Mouse (Mus musculus): ENCODE results near the gene Tns1. TPM values are rescaled to one million over a fixed set of nuclear protein-coding genes. Genes with fewer than 3 reads are reported as not detected.
A peak's percentile ranks its signal among the peaks of the same experiment; 100 is the strongest.
"Not testable (repeated sequence)": the region's sequence is repeated elsewhere in the genome, so short reads cannot be mapped to it uniquely, and the experiment has no call there.

The Tns1 gene
- polyA plus RNA-seq, 1 experiment from 2014 or later: 15.9 TPM

GRCm38 (mm10) chr1:73905111-73905810 lies 219.0 kb downstream of the Tns1 start:
- Histone ChIP-seq H3K4me3 (no peak overlapping the region), H3K27me3 (ENCODE audit: poor library complexity, severe bottlenecking) (no peaks in the 10 kb centered on the region), H3K9me3 (no peaks in the 10 kb centered on the region), H3K36me3 (replicated peaks) (no peaks in the 10 kb centered on the region), H3K27ac (no peak overlapping the region), H3K4me1 (peaks cover 11% of the 10 kb centered on the region)
- WGBS: 74% methylated on average over 10 of the region's 10 CpGs
- DNase-seq (ENCODE audit: extremely low spot score, low spot score): no peak

- 86% methylated on average over 8 of the region's 8 CpGs for WGBS
- Histone ChIP-seq H3K4me1 (peaks cover 11% of the 10 kb centered on the region), H3K27me3 (ENCODE audit: poor library complexity, severe bottlenecking) (no peaks in the 10 kb centered on the region), H3K4me3 (no peak overlapping the region), H3K27ac (no peak overlapping the region), H3K36me3 (replicated peaks) (no peaks in the 10 kb centered on the region), H3K9me3 (no peaks in the 10 kb centered on the region)
- DNase-seq (ENCODE audit: extremely low spot score, low spot score): no peak
Measured at GRCm38 (mm10) chr1:73904641-73905040, 219.6 kb downstream of the Tns1 start.

DNA sequence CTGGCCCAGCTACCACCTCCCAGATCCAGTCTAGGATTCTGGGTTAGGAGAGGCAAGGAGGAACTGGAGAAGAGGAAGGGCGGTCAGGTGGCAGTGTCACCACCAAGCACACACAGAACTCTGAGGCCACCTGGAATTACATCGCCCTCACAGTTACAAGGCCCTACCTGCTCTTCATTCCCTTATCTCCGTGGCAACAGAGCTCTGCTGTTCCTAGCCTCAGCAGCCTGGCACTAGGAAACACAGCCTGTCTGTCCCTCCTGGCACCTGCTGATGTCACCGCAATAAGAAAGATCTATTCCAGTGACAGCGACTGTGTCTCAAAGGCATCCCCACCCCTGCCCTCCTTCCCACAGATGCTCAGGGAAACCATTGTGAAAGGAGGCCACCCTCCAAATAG lies 221.2 kb downstream of the Tns1 start:
- no peaks in the 10 kb centered on the region for H3K27me3 ChIP-seq (ENCODE audit: poor library complexity, severe bottlenecking)
- H3K4me1 ChIP-seq: peaks cover 11% of the 10 kb centered on the region

DNA sequence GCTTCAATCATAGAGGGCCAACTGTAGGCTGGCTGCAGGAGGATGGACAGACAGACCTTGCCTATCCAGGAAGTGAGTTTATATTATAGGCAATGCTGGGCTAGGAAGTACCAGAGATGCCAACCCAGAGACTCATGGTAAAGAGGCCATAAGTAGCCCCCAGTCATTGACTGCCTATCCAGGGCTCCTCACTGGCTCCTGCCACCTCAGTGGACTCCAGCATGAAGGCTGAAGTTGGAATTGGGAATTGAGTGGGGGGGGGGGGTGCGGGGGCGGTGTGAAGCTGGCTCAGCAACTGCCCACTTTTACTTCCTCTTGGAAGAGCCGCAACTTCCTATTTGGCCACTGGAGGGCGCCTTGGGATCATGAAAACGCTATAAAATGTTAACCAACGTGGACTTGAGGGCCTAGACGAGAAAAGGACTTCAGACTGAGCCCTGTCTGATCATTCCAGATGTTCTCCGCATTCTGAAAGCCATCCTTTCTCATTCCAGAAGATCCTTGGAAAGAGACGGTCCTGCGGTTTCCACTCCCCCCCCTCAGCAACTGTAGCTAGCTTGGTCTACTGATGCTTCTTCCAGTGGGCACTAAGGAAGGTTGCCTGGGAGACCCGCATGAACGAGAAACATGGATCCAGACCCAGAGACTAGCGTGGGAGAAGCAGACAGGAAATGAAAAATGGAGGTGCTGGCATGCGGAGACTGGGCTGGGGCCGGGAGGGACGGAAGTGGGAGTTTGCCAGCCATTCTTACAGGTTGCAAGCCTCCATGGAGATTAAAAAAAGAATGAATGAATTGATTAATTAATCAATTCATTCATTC lies 221.9 kb downstream of the Tns1 start:
- H3K27me3 ChIP-seq (ENCODE audit: poor library complexity, severe bottlenecking): no peaks in the 10 kb centered on the region
- H3K4me1 ChIP-seq: peaks cover 11% of the 10 kb centered on the region
- no peaks in the 10 kb centered on the region for H3K36me3 ChIP-seq (replicated peaks)
- 0 out of 2 replicates have a peak overlapping the region, but pooled peaks have one; percentile 21 for H3K27ac ChIP-seq
- 29% methylated on average over 16 of the region's 16 CpGs for WGBS
- no peak overlapping the region for H3K4me3 ChIP-seq
- H3K9me3 ChIP-seq: no peaks in the 10 kb centered on the region
- DNase-seq (ENCODE audit: extremely low spot score, low spot score): peak; percentile 82

More for the DNA sequence above, 221.2 kb downstream of the Tns1 start:
- DNase-seq (ENCODE audit: extremely low spot score, low spot score): peak; percentile 13
- WGBS: 86% methylated on average over 5 of the region's 5 CpGs
- H3K9me3 ChIP-seq: no peaks in the 10 kb centered on the region
- no peaks in the 10 kb centered on the region for H3K36me3 ChIP-seq (replicated peaks)
- H3K27ac ChIP-seq: no peak overlapping the region
- no peak overlapping the region for H3K4me3 ChIP-seq

GRCm38 (mm10) chr1:73901496-73901899 lies 222.8 kb downstream of the Tns1 start:
- H3K4me3 ChIP-seq: no peak overlapping the region
- WGBS: 8% methylated on average over 3 of the region's 3 CpGs
- H3K27me3 ChIP-seq (ENCODE audit: poor library complexity, severe bottlenecking): no peaks in the 10 kb centered on the region
- DNase-seq (ENCODE audit: extremely low spot score, low spot score): peak; percentile 74
- no peak overlapping the region for H3K27ac ChIP-seq
- peaks cover 11% of the 10 kb centered on the region for H3K4me1 ChIP-seq
- no peaks in the 10 kb centered on the region for H3K36me3 ChIP-seq (replicated peaks)
- H3K9me3 ChIP-seq: no peaks in the 10 kb centered on the region

DNA sequence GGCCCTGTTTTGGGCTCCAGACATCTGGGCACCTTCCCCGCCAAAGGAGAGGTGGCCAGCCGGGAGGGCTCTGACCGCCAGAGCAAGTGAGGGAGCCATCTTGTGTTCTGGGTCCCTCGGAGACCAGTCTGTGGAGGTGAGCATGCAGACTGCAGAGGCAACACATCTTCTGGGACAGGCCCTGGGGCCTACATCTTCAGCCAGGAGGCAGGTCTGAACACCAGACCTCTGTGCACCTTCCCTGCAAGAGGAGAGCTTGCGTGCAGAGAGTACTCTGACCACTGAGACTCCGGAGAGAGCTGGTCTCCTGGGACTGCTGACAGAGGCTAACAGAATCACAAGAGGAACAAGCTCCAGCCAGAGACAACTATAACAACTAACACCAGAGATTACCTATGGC lies 228.8 kb downstream of the Tns1 start:
- not testable (repeated sequence) for H3K9me3 ChIP-seq; H3K36me3 ChIP-seq (replicated peaks); DNase-seq (ENCODE audit: extremely low spot score, low spot score); H3K4me3 ChIP-seq; H3K27me3 ChIP-seq (ENCODE audit: poor library complexity, severe bottlenecking); H3K27ac ChIP-seq; H3K4me1 ChIP-seq
- WGBS: 91% methylated on average over 6 of the region's 6 CpGs

- Histone ChIP-seq H3K4me3 (no peak overlapping the region), H3K9me3 (peaks cover 19% of the 10 kb centered on the region; the same call in 1 of the 2 replicates), H3K27me3 (ENCODE audit: poor library complexity, severe bottlenecking) (no peaks in the 10 kb centered on the region), H3K36me3 (replicated peaks) (no peaks in the 10 kb centered on the region), H3K27ac (no peak overlapping the region), H3K4me1 (no peaks in the 10 kb centered on the region)
- no peak for DNase-seq (ENCODE audit: extremely low spot score, low spot score)
Measured at GRCm38 (mm10) chr1:73880731-73881130, 243.5 kb downstream of the Tns1 start.

- no peak for DNase-seq (ENCODE audit: extremely low spot score, low spot score)
- no peaks in the 10 kb centered on the region for H3K36me3 ChIP-seq (replicated peaks)
- 33% methylated on average over 1 of the region's 1 CpGs for WGBS
Measured at GRCm38 (mm10) chr1:73875676-73876218, 248.5 kb downstream of the Tns1 start.

GRCm38 (mm10) chr1:73864314-73864713 lies 259.9 kb downstream of the Tns1 start:
- Histone ChIP-seq H3K36me3 (replicated peaks) (no peaks in the 10 kb centered on the region), H3K4me1 (peaks cover 15% of the 10 kb centered on the region), H3K9me3 (no peaks in the 10 kb centered on the region), H3K27ac (no peak overlapping the region), H3K4me3 (no peak overlapping the region), H3K27me3 (ENCODE audit: poor library complexity, severe bottlenecking) (no peaks in the 10 kb centered on the region)
- DNase-seq (ENCODE audit: extremely low spot score, low spot score): no peak
- 76% methylated on average over 3 of the region's 3 CpGs for WGBS

More at GRCm38 (mm10) chr1:73875676-73876218, 248.5 kb downstream of the Tns1 start:
- Histone ChIP-seq H3K9me3 (0 out of 2 replicates have a peak, but pooled peaks cover 2% of the 10 kb centered on the region), H3K4me3 (no peak overlapping the region), H3K4me1 (no peaks in the 10 kb centered on the region), H3K27ac (no peak overlapping the region), H3K27me3 (ENCODE audit: poor library complexity, severe bottlenecking) (no peaks in the 10 kb centered on the region)

DNA sequence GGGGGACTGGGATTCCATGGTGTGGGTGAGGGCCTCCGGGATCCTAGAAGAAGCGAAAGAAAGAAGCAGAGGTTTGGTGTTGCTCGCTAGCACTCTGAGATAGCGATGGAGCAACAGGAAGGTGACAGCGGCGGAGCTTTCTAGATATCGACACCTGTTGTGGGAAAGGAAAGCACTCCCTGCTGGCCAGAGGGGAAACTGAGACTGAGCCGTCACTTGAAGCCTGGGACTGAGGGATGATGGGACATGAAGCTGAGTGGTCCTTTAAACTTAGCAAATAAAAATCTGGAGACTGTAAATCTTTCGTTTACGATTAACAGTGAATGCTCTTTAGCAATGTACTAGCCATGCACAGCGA lies 261.2 kb downstream of the Tns1 start:
- Histone ChIP-seq H3K36me3 (replicated peaks) (no peaks in the 10 kb centered on the region), H3K4me3 (peak overlapping the region; percentile 18; the same call in 1 of the 2 replicates), H3K27ac (peak overlapping the region; percentile 82), H3K27me3 (ENCODE audit: poor library complexity, severe bottlenecking) (no peaks in the 10 kb centered on the region), H3K9me3 (no peaks in the 10 kb centered on the region), H3K4me1 (peaks cover 15% of the 10 kb centered on the region)
- DNase-seq (ENCODE audit: extremely low spot score, low spot score): no peak
- 55% methylated on average over 11 of the region's 11 CpGs for WGBS

DNA sequence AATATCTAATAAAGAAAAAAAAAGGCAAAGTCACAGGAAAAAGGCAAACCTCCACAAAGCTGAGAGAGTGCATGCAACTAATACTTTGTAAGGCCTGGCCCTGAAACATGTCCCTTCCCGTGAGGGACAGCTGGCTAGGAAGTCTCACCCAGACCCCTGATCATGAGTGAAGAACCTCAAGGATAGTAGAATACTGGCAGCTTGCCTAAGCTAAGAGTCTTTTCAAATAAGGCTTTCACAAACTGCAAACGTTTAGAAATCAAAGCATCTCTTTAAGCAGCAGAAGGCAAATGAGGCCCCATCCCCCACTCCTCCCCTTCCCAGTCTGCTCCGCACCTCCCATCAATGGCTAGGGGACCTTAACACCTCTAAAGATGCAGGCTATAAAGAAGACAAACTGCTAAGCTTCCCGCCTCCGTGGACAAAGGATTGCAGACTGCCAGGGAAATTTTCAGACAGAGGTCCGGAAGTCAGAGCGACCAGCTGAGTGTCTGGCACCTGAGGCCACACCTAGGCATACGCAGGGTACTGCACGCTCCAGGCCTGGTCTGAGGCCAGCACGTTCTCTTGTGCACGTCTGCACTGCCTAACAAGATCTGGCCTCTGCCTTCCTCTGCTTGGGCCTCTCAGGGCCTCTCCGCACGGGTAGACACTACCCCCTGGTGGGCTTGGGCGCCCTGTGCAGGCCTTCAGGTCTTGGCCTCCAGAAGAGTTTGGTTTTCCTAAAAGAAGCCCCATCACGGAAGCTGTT lies 261.8 kb downstream of the Tns1 start:
- DNase-seq (ENCODE audit: extremely low spot score, low spot score): peak; percentile 69
- Histone ChIP-seq H3K4me1 (peaks cover 15% of the 10 kb centered on the region), H3K9me3 (no peaks in the 10 kb centered on the region), H3K4me3 (peak overlapping the region; percentile 18; the same call in 1 of the 2 replicates), H3K27ac (peak overlapping the region; percentile 82), H3K27me3 (ENCODE audit: poor library complexity, severe bottlenecking) (no peaks in the 10 kb centered on the region), H3K36me3 (replicated peaks) (no peaks in the 10 kb centered on the region)
- WGBS: 16% methylated on average over 15 of the region's 15 CpGs

DNA sequence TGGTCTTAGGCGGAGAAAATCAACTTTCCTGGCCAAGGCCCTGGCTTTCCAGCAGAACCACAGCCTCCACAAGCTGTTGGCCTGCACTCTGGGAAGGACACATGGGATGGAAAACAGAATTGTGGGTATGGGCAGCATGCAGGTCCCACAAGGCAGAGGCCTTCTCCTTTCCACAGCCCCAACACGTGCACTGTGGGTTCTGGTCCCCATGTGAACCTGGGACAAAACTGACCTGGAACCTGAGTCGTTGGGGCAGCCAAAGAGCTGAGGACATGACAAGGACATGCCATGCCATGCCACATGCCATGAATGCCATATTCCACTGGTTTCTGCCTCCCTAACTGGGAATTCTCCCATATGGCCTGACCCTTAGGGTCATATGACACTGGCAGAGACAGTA lies 263.8 kb downstream of the Tns1 start:
- H3K4me3 ChIP-seq: no peak overlapping the region
- no peaks in the 10 kb centered on the region for H3K27me3 ChIP-seq (ENCODE audit: poor library complexity, severe bottlenecking)
- H3K36me3 ChIP-seq (replicated peaks): no peaks in the 10 kb centered on the region
- WGBS: 81% methylated on average over 3 of the region's 3 CpGs
- H3K4me1 ChIP-seq: peaks cover 15% of the 10 kb centered on the region
- no peak for DNase-seq (ENCODE audit: extremely low spot score, low spot score)
- no peak overlapping the region for H3K27ac ChIP-seq
- H3K9me3 ChIP-seq: no peaks in the 10 kb centered on the region
